Mouse (Mus musculus) brown adipose tissue, adult 24 weeks (tissue): Measurements from ENCODE around the gene Carmil2. TPM values are rescaled to one million over a fixed set of nuclear protein-coding genes. Genes with fewer than 3 reads are reported as not detected.

Experiments used
- H3K27ac ChIP-seq: fragments of 200-500 bp; replicated peaks from 2 replicates; pipeline ENCODE4 v1.5.1; 2012; ENCODE audit warnings: low read depth, mild to moderate bottlenecking, low read length
- H3K4me1 ChIP-seq: fragments of 200-500 bp; 2 replicates; pipeline ENCODE4 v1.6.1; 2012; ENCODE audit warnings: low read length, mixed read lengths; ENCODE audit not compliant: control insufficient read depth, insufficient read depth, insufficient read length
- H3K4me3 ChIP-seq: fragments of 200-500 bp; 2 replicates; pipeline ENCODE4 v1.5.1; 2012; ENCODE audit warnings: low read depth, mild to moderate bottlenecking, low read length, moderate library complexity; ENCODE audit not compliant: insufficient read depth
- polyA plus RNA-seq: library from polyadenylated mRNA; stranded (reverse); fragments of >200 nt; gene quantifications from 2 replicates; pipeline ENCODE4 v1.2.4, GENCODE M21; 2012; ENCODE audit not compliant: missing spikeins, insufficient read depth, insufficient read length

Carmil2 gene
- polyA plus RNA-seq, 1 experiment: not detected

GRCm38 (mm10) chr8:105689256-105689982 lies 3.3 kb downstream of the Carmil2 start:
- Histone ChIP-seq H3K27ac (no peak overlapping the region), H3K4me3 (no peak overlapping the region), H3K4me1 (0 out of 2 replicates have a peak, but pooled peaks cover 3% of the 10 kb centered on the region)

GRCm38 (mm10) chr8:105689983-105690360 lies 3.9 kb downstream of the Carmil2 start:
- H3K27ac ChIP-seq: no peak overlapping the region
- no peak overlapping the region for H3K4me3 ChIP-seq
- 0 out of 2 replicates have a peak, but pooled peaks cover 4% of the 10 kb centered on the region for H3K4me1 ChIP-seq

- Histone ChIP-seq H3K4me3 (no peak overlapping the region), H3K27ac (no peak overlapping the region), H3K4me1 (0 out of 2 replicates have a peak, but pooled peaks cover 4% of the 10 kb centered on the region)
Observed at GRCm38 (mm10) chr8:105690978-105691377, 4.9 kb downstream of the Carmil2 start.

GRCm38 (mm10) chr8:105692449-105693182 lies 6.5 kb downstream of the Carmil2 start:
- Histone ChIP-seq H3K4me3 (no peak overlapping the region), H3K4me1 (0 out of 2 replicates have a peak, but pooled peaks cover 4% of the 10 kb centered on the region), H3K27ac (no peak overlapping the region)

GRCm38 (mm10) chr8:105693648-105694047 lies 7.6 kb downstream of the Carmil2 start:
- peak overlapping the region; percentile 22 for H3K4me3 ChIP-seq
- 0 out of 2 replicates have a peak, but pooled peaks cover 4% of the 10 kb centered on the region for H3K4me1 ChIP-seq
- no peak overlapping the region for H3K27ac ChIP-seq

- Histone ChIP-seq H3K4me3 (peak overlapping the region; percentile 22), H3K27ac (no peak overlapping the region), H3K4me1 (0 out of 2 replicates have a peak, but pooled peaks cover 4% of the 10 kb centered on the region)
Observed at GRCm38 (mm10) chr8:105694051-105694799, 8.2 kb downstream of the Carmil2 start.

- H3K4me3 ChIP-seq: no peak overlapping the region
- peaks cover 6% of the 10 kb centered on the region; the same call in 1 of the 2 replicates for H3K4me1 ChIP-seq
Observed at GRCm38 (mm10) chr8:105695080-105695780, 9.2 kb downstream of the Carmil2 start.

GRCm38 (mm10) chr8:105697196-105697780 lies 11.2 kb downstream of the Carmil2 start:
- no peak overlapping the region for H3K27ac ChIP-seq
- H3K4me3 ChIP-seq: no peak overlapping the region; the same call in 1 of the 2 replicates
- H3K4me1 ChIP-seq: peaks cover 8% of the 10 kb centered on the region; the same call in 1 of the 2 replicates

More at GRCm38 (mm10) chr8:105695080-105695780, 9.2 kb downstream of the Carmil2 start:
- no peak overlapping the region for H3K27ac ChIP-seq

GRCm38 (mm10) chr8:105698734-105699133 lies 12.7 kb downstream of the Carmil2 start:
- Histone ChIP-seq H3K27ac (no peak overlapping the region), H3K4me3 (no peak overlapping the region), H3K4me1 (peaks cover 8% of the 10 kb centered on the region; the same call in 1 of the 2 replicates)

- H3K4me3 ChIP-seq: peak overlapping the region; percentile 91
- no peak overlapping the region for H3K27ac ChIP-seq
- peaks cover 4% of the 10 kb centered on the region; the same call in 1 of the 2 replicates for H3K4me1 ChIP-seq
Observed at GRCm38 (mm10) chr8:105699488-105700215, 13.6 kb downstream of the Carmil2 start.

- Histone ChIP-seq H3K4me1 (peaks cover 4% of the 10 kb centered on the region; the same call in 1 of the 2 replicates), H3K4me3 (peak overlapping the region; percentile 91), H3K27ac (peak overlapping the region; percentile 58; the same call in 1 of the 2 replicates)
Observed at GRCm38 (mm10) chr8:105700566-105700965, 14.5 kb downstream of the Carmil2 start.

GRCm38 (mm10) chr8:105700966-105701824 lies 15.1 kb downstream of the Carmil2 start, which contains the start of the genes Acd and Pard6a:
TSS of gene Acd (minus strand) at chr8:105701102.
TSS of gene Pard6a (plus strand) at chr8:105701148.
- Histone ChIP-seq H3K4me1 (peaks cover 4% of the 10 kb centered on the region; the same call in 1 of the 2 replicates), H3K27ac (peak within 1 kb of the TSS; percentile 91), H3K4me3 (peak within 1 kb of the TSS; percentile 91)

- H3K4me1 ChIP-seq: peaks cover 4% of the 10 kb centered on the region; the same call in 1 of the 2 replicates
- H3K27ac ChIP-seq: no peak overlapping the region
- H3K4me3 ChIP-seq: peak overlapping the region; percentile 55
Observed at GRCm38 (mm10) chr8:105702001-105702401, 15.9 kb downstream of the Carmil2 start.
